Comparison of ENCODE assay signal across 8 mouse cellular contexts in the genomic region with DNA sequence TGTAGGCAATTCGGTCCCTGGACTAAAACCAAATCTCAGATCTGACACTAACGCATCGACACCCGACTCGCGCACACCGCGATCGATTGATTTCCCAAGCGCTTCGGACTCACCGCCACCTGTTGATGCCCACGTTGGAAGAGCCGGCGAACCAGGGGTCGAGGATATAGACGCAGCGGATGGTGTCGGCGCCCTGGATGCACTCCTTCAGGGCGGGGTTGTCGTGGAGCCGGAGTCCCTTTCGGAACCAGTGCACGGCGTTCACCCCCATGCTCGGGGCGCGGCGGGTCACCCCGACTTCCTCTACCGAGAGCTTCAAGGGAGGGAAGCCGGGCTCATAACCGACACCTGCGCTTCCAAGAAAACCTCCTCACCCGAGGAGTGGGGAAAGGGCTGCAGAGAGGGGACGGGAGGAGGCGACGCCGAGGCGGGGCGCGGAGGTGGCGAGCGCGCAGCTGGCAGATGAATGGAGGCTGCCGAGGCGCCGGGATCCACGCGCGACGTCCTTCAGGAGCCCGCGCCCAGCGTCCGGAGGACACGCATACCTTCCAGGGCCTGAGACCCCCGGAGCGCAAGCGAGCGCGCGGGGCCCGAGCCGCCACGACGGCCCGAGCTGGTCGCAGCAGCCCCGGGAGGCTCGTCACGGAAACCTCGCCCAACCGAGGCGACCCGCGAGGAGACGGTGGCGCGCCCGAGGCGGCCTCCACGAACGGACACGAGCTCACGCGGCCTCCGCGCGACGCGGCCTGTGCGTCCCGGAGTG. TPM values are rescaled to one million over a fixed set of nuclear protein-coding genes. Genes with fewer than 3 reads are reported as not detected.
DNase-seq lines count a peak whose midpoint lies in the region; ATAC-seq and TF ChIP-seq lines count a peak whose summit lies in the region.

No protein-coding gene starts in this region.

- no peaks in the 10 kb centered on the region for H3K27me3 ChIP-seq in embryonic facial prominence, embryonic 11.5 days (ENCODE audit: control insufficient read depth, insufficient read depth, low read length)
- H3K27me3 ChIP-seq in kidney, embryonic 16.5 days (ENCODE audit: insufficient read depth, low read length), result 0 out of 2 replicates have a peak, but pooled peaks cover 2% of the 10 kb centered on the region
- H3K27me3 ChIP-seq in neural tube, embryonic 14.5 days (ENCODE audit: control insufficient read depth, insufficient read depth, low read length), result no peaks in the 10 kb centered on the region

- no peak overlapping the region for H3K27ac ChIP-seq in embryonic facial prominence, embryonic 11.5 days (replicated peaks; ENCODE audit: low read depth, low read length)
- H3K27ac ChIP-seq in kidney, embryonic 16.5 days (ENCODE audit: low read length), result peak overlapping the region; percentile 91; the same call in 1 of the 2 replicates
- H3K27ac ChIP-seq in neural tube, embryonic 14.5 days (ENCODE audit: low read depth, low read length), result peak overlapping the region; percentile 92

- no peaks in the 10 kb centered on the region for H3K36me3 ChIP-seq in embryonic facial prominence, embryonic 11.5 days (replicated peaks; ENCODE audit: control insufficient read depth, insufficient read depth, low read depth, low read length)
- H3K36me3 ChIP-seq in kidney, embryonic 16.5 days (ENCODE audit: insufficient read depth, low read length), result no peaks in the 10 kb centered on the region
- H3K36me3 ChIP-seq in neural tube, embryonic 14.5 days (ENCODE audit: control insufficient read depth, insufficient read depth, low read length), result no peaks in the 10 kb centered on the region

- no peak for TF ChIP-seq CTCF in lung, adult 2 months (IDR thresholded peaks at IDR 0.05; ENCODE audit: insufficient read depth, low read length)

- peak; percentile 36 for DNase-seq in adrenal gland, postnatal 25 days
- peak; percentile 35 for DNase-seq in embryonic facial prominence, embryonic 11.5 days (ENCODE audit: low spot score)
- peak; percentile 26 to 44 for DNase-seq in heart, adult 9 months (ENCODE audit: low spot score in 2 of 2)
- DNase-seq in lung, adult 2 months, result no peak
- DNase-seq in thymus, postnatal 10 days (ENCODE audit: low spot score in 2 of 2), result peak; percentile 58 to 59

- no peaks in the 10 kb centered on the region for H3K9me3 ChIP-seq in embryonic facial prominence, embryonic 11.5 days (replicated peaks; ENCODE audit: control insufficient read depth, low read length)
- no peaks in the 10 kb centered on the region for H3K9me3 ChIP-seq in kidney, embryonic 16.5 days (ENCODE audit: low read length)
- no peaks in the 10 kb centered on the region for H3K9me3 ChIP-seq in neural tube, embryonic 14.5 days (ENCODE audit: control insufficient read depth, low read length)

- H3K4me1 ChIP-seq in embryonic facial prominence, embryonic 11.5 days (ENCODE audit: control insufficient read depth, insufficient read depth, low read length), result no peaks in the 10 kb centered on the region
- peaks cover 11% of the 10 kb centered on the region for H3K4me1 ChIP-seq in kidney, embryonic 16.5 days (ENCODE audit: insufficient read depth, low read length)
- H3K4me1 ChIP-seq in lung, adult 2 months (ENCODE audit: control insufficient read depth, insufficient read depth, low read length), result peaks cover 4% of the 10 kb centered on the region; the same call in 1 of the 2 replicates
- H3K4me1 ChIP-seq in neural tube, embryonic 14.5 days (ENCODE audit: control insufficient read depth, insufficient read depth, low read length), result peaks cover 11% of the 10 kb centered on the region; the same call in 1 of the 2 replicates

- H3K4me2 ChIP-seq in embryonic facial prominence, embryonic 11.5 days (ENCODE audit: low read depth, low read length), result peak overlapping the region; percentile 99
- H3K4me2 ChIP-seq in kidney, embryonic 16.5 days (replicated peaks; ENCODE audit: low read depth, low read length), result peak overlapping the region; percentile 87
- H3K4me2 ChIP-seq in neural tube, embryonic 14.5 days (ENCODE audit: low read depth, low read length), result peak overlapping the region; percentile 98

- peak; percentile 44 for ATAC-seq in CD4-positive, CD25-positive, alpha-beta regulatory T cell, adult 4 months
- peak; percentile 20; the same call in 1 of the 2 replicates for ATAC-seq in embryonic facial prominence, embryonic 11.5 days (replicated peaks; ENCODE audit: insufficient number of reproducible peaks, low FRiP score, low TSS enrichment, low read depth)
- ATAC-seq in kidney, embryonic 16.5 days (ENCODE audit: low FRiP score, low TSS enrichment), result peak; percentile 8
- peak; percentile 42 for ATAC-seq in neural tube, embryonic 14.5 days (ENCODE audit: low read depth)

- WGBS in embryonic facial prominence, embryonic 11.5 days, result under 1% methylated on average over 94 of the region's 95 CpGs
- WGBS in kidney, embryonic 16.5 days, result under 1% methylated on average over 82 of the region's 95 CpGs
- 1% methylated on average over 95 of the region's 95 CpGs for WGBS in lung, adult 2 months
- WGBS in neural tube, embryonic 14.5 days, result under 1% methylated on average over 90 of the region's 95 CpGs

- peak overlapping the region; percentile 83 for H3K4me3 ChIP-seq in embryonic facial prominence, embryonic 11.5 days (ENCODE audit: low read depth, low read length)
- peak overlapping the region; percentile 90 for H3K4me3 ChIP-seq in kidney, embryonic 16.5 days (ENCODE audit: low read length)
- peak overlapping the region; percentile 73 for H3K4me3 ChIP-seq in lung, adult 2 months (replicated peaks; ENCODE audit: extremely low read depth, low read depth, low read length)
- peak overlapping the region; percentile 96 for H3K4me3 ChIP-seq in neural tube, embryonic 14.5 days (ENCODE audit: low read depth, low read length)

- TF ChIP-seq POLR2A in lung, adult 2 months (IDR thresholded peaks at IDR 0.05; ENCODE audit: borderline replicate concordance, extremely low read depth, low read depth, low read length), result no peak

- peak overlapping the region; percentile 74 for H3K9ac ChIP-seq in embryonic facial prominence, embryonic 11.5 days (replicated peaks; ENCODE audit: low read length)
- H3K9ac ChIP-seq in kidney, embryonic 16.5 days (replicated peaks; ENCODE audit: low read length), result peak overlapping the region; percentile 92
- H3K9ac ChIP-seq in neural tube, embryonic 14.5 days (replicated peaks; ENCODE audit: low read depth, low read length), result peak overlapping the region; percentile 83

RNA-seq across cellular contexts. Expression of gene Cry1, which starts 0.5 kb away (rescaled TPM):
- polyA plus RNA-seq in CD4-positive, CD25-positive, alpha-beta regulatory T cell, adult 4 months (2017; shearing (Covaris generic)), result 1 to 10 TPM; 3.4 to 6.7 TPM
- total RNA-seq in adrenal gland, postnatal 25 days (2021), result 6.9 and 11.8 TPM in 2 replicates
- polyA plus RNA-seq in embryonic facial prominence, embryonic 11.5 days (2014; fragmentation: Nextera tagmentation; extraction: Ambion mirVana), result 33.6 and 34.0 TPM in 2 replicates
- 27.8 and 29.0 TPM in 2 replicates for polyA plus RNA-seq in kidney, embryonic 16.5 days (2015; fragmentation: Nextera tagmentation; extraction: Ambion mirVana)
- polyA plus RNA-seq in lung, adult 2 months (2012; rRNA removed), result 4.6 and 6.0 TPM in 2 replicates
- 33.0 and 40.3 TPM in 2 replicates for polyA plus RNA-seq in neural tube, embryonic 14.5 days (2014; fragmentation: Nextera tagmentation; extraction: Ambion mirVana)

RNA-seq across cellular contexts. Expression of gene Mterf2, which starts 56.6 kb away (rescaled TPM):
- 10 to 100 TPM; 25.2 to 26.1 TPM for polyA plus RNA-seq in CD4-positive, CD25-positive, alpha-beta regulatory T cell, adult 4 months (2017; shearing (Covaris generic))
- 3.9 and 9.1 TPM in 2 replicates for total RNA-seq in adrenal gland, postnatal 25 days (2021)
- polyA plus RNA-seq in embryonic facial prominence, embryonic 11.5 days (2014; fragmentation: Nextera tagmentation; extraction: Ambion mirVana), result 33.3 and 36.0 TPM in 2 replicates
- 13.7 and 16.7 TPM in 2 replicates for polyA plus RNA-seq in kidney, embryonic 16.5 days (2015; fragmentation: Nextera tagmentation; extraction: Ambion mirVana)
- polyA plus RNA-seq in lung, adult 2 months (2012; rRNA removed), result 2.0 and 3.5 TPM in 2 replicates
- polyA plus RNA-seq in neural tube, embryonic 14.5 days (2014; fragmentation: Nextera tagmentation; extraction: Ambion mirVana), result 33.1 and 35.4 TPM in 2 replicates
